Mouse (Mus musculus): ENCODE results near the gene Fshr.

- no peak for TF ChIP-seq ZNF384 (IDR thresholded peaks at IDR 0.05; ENCODE audit: low read depth, low read length)
- no peak for TF ChIP-seq HCFC1 (IDR thresholded peaks at IDR 0.05; ENCODE audit: borderline replicate concordance, insufficient read depth, low read length)
These were observed 167.5 kb downstream of the Fshr start for GRCm38 (mm10) chr17:89032981-89033380.

All from ES-E14 (cell line).